Mouse (Mus musculus) liver, adult 10 weeks (tissue): ENCODE data around the gene Gtf2a1. TPM values are rescaled to one million over a fixed set of nuclear protein-coding genes. Genes with fewer than 3 reads are reported as not detected.

Experiments
- polyA plus RNA-seq: library from polyadenylated mRNA; stranded (reverse); fragments of 350-450 nt; fragmentation: Illumina TruSeq; extraction: RNeasy Lipid Tissue Mini Kit (QIAGEN cat#74804); gene quantifications from one replicate; pipeline ENCODE4 v1.2.3, GENCODE M21; 2014; ENCODE audit warnings: low read depth, low replicate concordance

Gene Gtf2a1
- polyA plus RNA-seq: 20.8 TPM

GRCm38 (mm10) chr12:91589847-91590690, at the start of gene Gtf2a1:
Gene Gtf2a1 (minus strand): TSS chr12:91590487.

Other genes starting within 250 kb of the Gtf2a1 start
- gene Cep128, start 206.1 kb downstream of the Gtf2a1 start, polyA plus RNA-seq: 2.7 TPM
- not detected for gene Tshr, start 205.9 kb downstream of the Gtf2a1 start, polyA plus RNA-seq
- gene Ston2, start 197.9 kb upstream of the Gtf2a1 start, polyA plus RNA-seq: 3.6 TPM